Mouse (Mus musculus) neural tube, embryonic 14.5 days (tissue): ENCODE measurements around the gene Sik3. TPM values are rescaled to one million over a fixed set of nuclear protein-coding genes. Genes with fewer than 3 reads are reported as not detected.
"Not testable (repeated sequence)": the region's sequence is repeated elsewhere in the genome, so short reads cannot be mapped to it uniquely, and the experiment has no call there.

Source experiments
- ATAC-seq: fragments of 200-750 bp; cut with Nextera tagmentation; 2 replicates; pipeline ENCODE4 v1.8.0; 2017; ENCODE audit warnings: low read depth, mild to moderate bottlenecking, moderate TSS enrichment, moderate library complexity
- H3K27ac ChIP-seq: fragments of 300-500 bp; sonication (generic); 2 replicates; pipeline ENCODE4 v1.5.1; 2014; ENCODE audit warnings: low read depth, mild to moderate bottlenecking, control low read depth, low read length, moderate library complexity, mixed read lengths
- H3K27me3 ChIP-seq: fragments of 300-500 bp; sonication (generic); 2 replicates; pipeline ENCODE4 v1.6.1; 2014; ENCODE audit warnings: low read length; ENCODE audit not compliant: control insufficient read depth, insufficient read depth
- H3K36me3 ChIP-seq: fragments of 300-500 bp; sonication (generic); 2 replicates; pipeline ENCODE4 v1.6.1; 2014; ENCODE audit warnings: low read length, mixed read lengths; ENCODE audit not compliant: control insufficient read depth, insufficient read depth
- H3K4me1 ChIP-seq: fragments of 300-500 bp; sonication (generic); 2 replicates; pipeline ENCODE4 v1.6.1; 2014; ENCODE audit warnings: low read length; ENCODE audit not compliant: control insufficient read depth, insufficient read depth
- H3K4me2 ChIP-seq: fragments of 300-500 bp; sonication (generic); 2 replicates; pipeline ENCODE4 v1.6.1; 2014; ENCODE audit warnings: mild to moderate bottlenecking, low read depth, low read length, control low read depth
- H3K4me3 ChIP-seq: fragments of 300-500 bp; sonication (generic); 2 replicates; pipeline ENCODE4 v1.5.1; 2014; ENCODE audit warnings: low read depth, low read length, control low read depth, mixed read lengths
- H3K9ac ChIP-seq: fragments of 300-500 bp; sonication (generic); replicated peaks from 2 replicates; pipeline ENCODE4 v1.6.1; 2014; ENCODE audit warnings: low read depth, mild to moderate bottlenecking, control low read depth, low read length, mixed read lengths
- H3K9me3 ChIP-seq: fragments of 300-500 bp; sonication (generic); 2 replicates; pipeline ENCODE4 v1.6.1; 2016; ENCODE audit warnings: low read length; ENCODE audit not compliant: control insufficient read depth
- WGBS: fragments of 180-500 bp; shearing (Covaris S2); extraction: QIAGEN DNeasy Blood & Tissue Kit; methylation state at CpG from one replicate; pipeline ENCODE4 v1.1.7; 2014; 5-methylcytosine and 5-hydroxymethylcytosine counted together
- polyA plus RNA-seq: library from polyadenylated mRNA; unstranded; fragments of >200 nt; fragmentation: Nextera tagmentation; extraction: Ambion mirVana; gene quantifications from 2 replicates; pipeline ENCODE4 v1.2.1, GENCODE M21; 2014

Gene Sik3
- polyA plus RNA-seq, 1 experiment from 2014 or later: 10.5 TPM

GRCm38 (mm10) chr9:46120468-46121253 lies 108.0 kb downstream of the Sik3 start:
- H3K9ac ChIP-seq: no peak overlapping the region

DNA sequence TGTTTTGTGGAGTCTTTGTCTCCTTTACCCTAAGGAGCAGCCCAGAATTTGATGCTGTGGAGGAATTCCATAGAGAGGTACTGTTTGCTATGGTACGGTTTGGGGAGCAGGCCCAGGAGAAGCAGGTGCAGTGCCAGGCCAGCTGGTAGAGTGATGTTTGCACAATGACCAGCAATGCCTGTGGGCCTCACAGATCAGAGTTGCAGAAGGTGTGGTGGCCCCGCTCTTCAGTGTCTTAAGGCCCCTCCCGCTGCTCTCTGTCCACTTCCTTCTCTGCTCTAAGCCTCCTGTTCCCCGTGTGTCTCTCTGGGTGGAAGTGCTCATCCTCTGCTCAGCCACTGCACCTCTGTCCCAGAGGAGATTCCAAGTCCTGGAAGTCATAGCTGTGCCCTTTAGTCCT lies 108.9 kb downstream of the Sik3 start:
- Histone ChIP-seq H3K27me3 (no peaks in the 10 kb centered on the region), H3K4me3 (no peak overlapping the region), H3K27ac (no peak overlapping the region), H3K9me3 (no peaks in the 10 kb centered on the region), H3K36me3 (no peaks in the 10 kb centered on the region; the same call in 1 of the 2 replicates), H3K4me2 (no peak overlapping the region), H3K9ac (no peak overlapping the region), H3K4me1 (peaks cover 13% of the 10 kb centered on the region)
- no peak for ATAC-seq
- WGBS: 89% methylated on average over 4 of the region's 4 CpGs

More at GRCm38 (mm10) chr9:46120468-46121253, 108.0 kb downstream of the Sik3 start:
- Histone ChIP-seq H3K9me3 (no peaks in the 10 kb centered on the region), H3K4me2 (no peak overlapping the region), H3K27me3 (no peaks in the 10 kb centered on the region), H3K36me3 (no peaks in the 10 kb centered on the region; the same call in 1 of the 2 replicates), H3K4me3 (no peak overlapping the region), H3K4me1 (peaks cover 13% of the 10 kb centered on the region), H3K27ac (peak overlapping the region; percentile 58; the same call in 1 of the 2 replicates)
- 0 out of 2 replicates have a peak, but pooled peaks have one; percentile 6 for ATAC-seq
- WGBS: 78% methylated on average over 6 of the region's 6 CpGs

DNA sequence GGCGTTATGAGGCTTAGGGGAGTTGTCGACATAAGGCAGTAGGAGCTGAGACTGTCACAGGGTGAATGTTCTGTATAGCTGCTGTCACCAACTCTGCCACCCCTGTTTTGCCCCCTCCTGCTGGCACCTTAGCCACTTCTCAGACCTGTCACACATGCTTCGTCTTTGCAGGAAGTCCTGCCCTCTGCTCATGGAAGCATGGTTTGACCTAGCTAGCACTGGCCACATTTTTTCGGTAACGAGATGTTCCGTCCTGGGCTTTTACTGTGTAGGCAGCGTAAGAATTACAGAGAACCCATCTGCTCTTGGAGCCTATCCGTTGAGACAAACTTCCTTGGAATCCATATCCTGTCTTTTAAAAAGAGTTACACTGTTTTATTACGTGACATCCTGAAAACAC lies 110.1 kb downstream of the Sik3 start:
- Histone ChIP-seq H3K4me1 (peaks cover 21% of the 10 kb centered on the region), H3K9me3 (no peaks in the 10 kb centered on the region), H3K27ac (no peak overlapping the region), H3K36me3 (no peaks in the 10 kb centered on the region; the same call in 1 of the 2 replicates), H3K4me3 (no peak overlapping the region), H3K9ac (no peak overlapping the region), H3K27me3 (no peaks in the 10 kb centered on the region), H3K4me2 (no peak overlapping the region)
- ATAC-seq: no peak
- 85% methylated on average over 9 of the region's 9 CpGs for WGBS

GRCm38 (mm10) chr9:46126295-46126694 lies 113.7 kb downstream of the Sik3 start:
- Histone ChIP-seq H3K4me3 (no peak overlapping the region), H3K9me3 (no peaks in the 10 kb centered on the region), H3K4me1 (peaks cover 11% of the 10 kb centered on the region), H3K9ac (no peak overlapping the region), H3K27me3 (no peaks in the 10 kb centered on the region), H3K27ac (no peak overlapping the region), H3K36me3 (no peaks in the 10 kb centered on the region; the same call in 1 of the 2 replicates), H3K4me2 (no peak overlapping the region)
- no peak for ATAC-seq
- WGBS: 76% methylated on average over 2 of the region's 2 CpGs

GRCm38 (mm10) chr9:46127326-46127725 lies 114.7 kb downstream of the Sik3 start:
- no peak overlapping the region for H3K9ac ChIP-seq
- H3K27ac ChIP-seq: no peak overlapping the region
- WGBS: 28% methylated on average over 5 of the region's 5 CpGs
- H3K4me2 ChIP-seq: no peak overlapping the region
- no peak overlapping the region for H3K4me3 ChIP-seq
- peaks cover 8% of the 10 kb centered on the region; the same call in 1 of the 2 replicates for H3K4me1 ChIP-seq
- H3K9me3 ChIP-seq: no peaks in the 10 kb centered on the region
- H3K36me3 ChIP-seq: no peaks in the 10 kb centered on the region; the same call in 1 of the 2 replicates
- no peaks in the 10 kb centered on the region for H3K27me3 ChIP-seq
- no peak for ATAC-seq

GRCm38 (mm10) chr9:46129241-46129640 lies 116.6 kb downstream of the Sik3 start:
- H3K27ac ChIP-seq: no peak overlapping the region
- H3K4me1 ChIP-seq: peaks cover 8% of the 10 kb centered on the region; the same call in 1 of the 2 replicates
- no peaks in the 10 kb centered on the region; the same call in 1 of the 2 replicates for H3K36me3 ChIP-seq
- no peak overlapping the region for H3K4me2 ChIP-seq
- no peak for ATAC-seq
- no peaks in the 10 kb centered on the region for H3K9me3 ChIP-seq
- WGBS: 74% methylated on average over 2 of the region's 2 CpGs
- no peak overlapping the region for H3K9ac ChIP-seq
- H3K27me3 ChIP-seq: no peaks in the 10 kb centered on the region
- no peak overlapping the region for H3K4me3 ChIP-seq

DNA sequence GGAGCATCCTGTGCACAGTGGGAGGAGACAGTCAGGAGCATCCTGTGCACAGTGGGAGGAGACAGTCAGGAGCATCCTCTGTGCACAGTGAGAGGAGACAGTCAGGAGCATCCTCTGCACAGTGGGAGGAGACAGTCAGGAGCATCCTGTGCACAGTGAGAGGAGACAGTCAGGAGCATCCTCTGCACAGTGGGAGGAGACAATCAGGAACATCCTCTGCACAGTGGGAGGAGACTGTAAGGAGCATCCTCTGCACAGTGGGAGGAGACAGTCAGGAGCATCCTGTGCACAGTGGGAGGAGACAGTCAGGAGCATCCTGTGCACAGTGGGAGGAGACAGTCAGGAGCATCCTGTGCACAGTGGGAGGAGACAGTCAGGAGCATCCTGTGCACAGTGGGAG lies 120.2 kb downstream of the Sik3 start:
- not testable (repeated sequence) for ATAC-seq, H3K27me3 ChIP-seq, H3K4me3 ChIP-seq, H3K36me3 ChIP-seq, H3K27ac ChIP-seq, H3K9me3 ChIP-seq, H3K9ac ChIP-seq, H3K4me2 ChIP-seq, H3K4me1 ChIP-seq

DNA sequence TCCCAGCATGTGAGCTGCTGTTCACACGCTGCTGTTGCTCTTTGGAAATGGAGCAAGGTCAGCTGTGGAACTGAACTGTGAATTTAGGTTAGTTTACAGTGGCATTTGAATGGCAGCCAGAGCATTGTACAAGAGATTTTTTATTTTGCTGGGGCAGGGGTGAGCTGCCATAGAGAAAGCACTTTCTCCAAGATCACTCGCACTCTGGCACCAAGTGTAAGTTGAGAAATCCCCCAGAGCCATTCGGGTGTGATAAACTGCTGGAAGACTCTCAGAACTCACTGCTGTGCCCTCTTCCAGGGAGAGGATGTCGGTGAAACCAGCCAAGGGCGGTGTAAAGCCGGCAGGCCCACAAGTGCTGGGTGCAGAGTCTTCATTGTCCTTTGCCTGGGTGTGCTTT lies 126.2 kb downstream of the Sik3 start:
- no peaks in the 10 kb centered on the region for H3K9me3 ChIP-seq
- ATAC-seq: no peak

GRCm38 (mm10) chr9:46140811-46141210 lies 128.2 kb downstream of the Sik3 start:
- Histone ChIP-seq H3K4me2 (no peak overlapping the region), H3K9ac (no peak overlapping the region), H3K27me3 (no peaks in the 10 kb centered on the region), H3K9me3 (no peaks in the 10 kb centered on the region), H3K4me3 (no peak overlapping the region), H3K4me1 (0 out of 2 replicates have a peak, but pooled peaks cover 3% of the 10 kb centered on the region), H3K36me3 (no peaks in the 10 kb centered on the region), H3K27ac (no peak overlapping the region)
- 71% methylated on average over 1 of the region's 1 CpGs for WGBS
- no peak for ATAC-seq

More for the DNA sequence above, 126.2 kb downstream of the Sik3 start:
- H3K4me1 ChIP-seq: 0 out of 2 replicates have a peak, but pooled peaks cover 3% of the 10 kb centered on the region
- H3K27ac ChIP-seq: no peak overlapping the region
- no peak overlapping the region for H3K9ac ChIP-seq
- no peak overlapping the region for H3K4me2 ChIP-seq
- no peak overlapping the region for H3K4me3 ChIP-seq
- H3K27me3 ChIP-seq: no peaks in the 10 kb centered on the region
- no peaks in the 10 kb centered on the region for H3K36me3 ChIP-seq
- WGBS: 69% methylated on average over 6 of the region's 6 CpGs
